Mouse (Mus musculus) stomach, embryonic 15.5 days (tissue): ENCODE data around the gene Vars. TPM values are rescaled to one million over a fixed set of nuclear protein-coding genes. Genes with fewer than 3 reads are reported as not detected.

Experiments used
- ATAC-seq: fragments of 200-750 bp; cut with Nextera tagmentation; 2 replicates; pipeline ENCODE4 v1.8.0; 2017; ENCODE audit warnings: low read depth, moderate number of reproducible peaks, moderate TSS enrichment; ENCODE audit not compliant: insufficient read depth, low FRiP score
- H3K27ac ChIP-seq: fragments of 300-500 bp; sonication (generic); 2 replicates; pipeline ENCODE4 v1.5.1; 2015; ENCODE audit warnings: mild to moderate bottlenecking, inconsistent platforms
- H3K27me3 ChIP-seq: fragments of 300-500 bp; sonication (generic); replicated peaks from 2 replicates; pipeline ENCODE4 v1.6.1; 2015; ENCODE audit warnings: inconsistent platforms
- H3K36me3 ChIP-seq: fragments of 300-500 bp; sonication (generic); 2 replicates; pipeline ENCODE4 v1.6.1; 2015; ENCODE audit warnings: inconsistent platforms
- H3K4me1 ChIP-seq: fragments of 300-500 bp; sonication (generic); 2 replicates; pipeline ENCODE4 v1.6.1; 2015; ENCODE audit warnings: inconsistent platforms
- H3K4me2 ChIP-seq: fragments of 300-500 bp; sonication (generic); 2 replicates; pipeline ENCODE4 v1.6.1; 2015; ENCODE audit warnings: mild to moderate bottlenecking, inconsistent platforms
- H3K4me3 ChIP-seq: fragments of 300-500 bp; sonication (generic); replicated peaks from 2 replicates; pipeline ENCODE4 v1.5.1; 2015; ENCODE audit warnings: inconsistent platforms
- H3K9ac ChIP-seq: fragments of 300-500 bp; sonication (generic); 2 replicates; pipeline ENCODE4 v1.6.1; 2015; ENCODE audit warnings: inconsistent platforms
- H3K9me3 ChIP-seq: fragments of 300-500 bp; sonication (generic); 2 replicates; pipeline ENCODE4 v1.6.1; 2016; ENCODE audit warnings: inconsistent platforms
- WGBS: fragments of 180-500 bp; shearing (Covaris S2); methylation state at CpG from one replicate; pipeline ENCODE4 v1.1.7; 2015; 5-methylcytosine and 5-hydroxymethylcytosine counted together
- polyA plus RNA-seq: library from polyadenylated mRNA; unstranded; fragments of >200 nt; fragmentation: Nextera tagmentation; extraction: Ambion mirVana; gene quantifications from 2 replicates; pipeline ENCODE4 v1.2.1, GENCODE M21; 2015

Gene Vars
- polyA plus RNA-seq, 1 experiment from 2014 or later, result 119 TPM

DNA sequence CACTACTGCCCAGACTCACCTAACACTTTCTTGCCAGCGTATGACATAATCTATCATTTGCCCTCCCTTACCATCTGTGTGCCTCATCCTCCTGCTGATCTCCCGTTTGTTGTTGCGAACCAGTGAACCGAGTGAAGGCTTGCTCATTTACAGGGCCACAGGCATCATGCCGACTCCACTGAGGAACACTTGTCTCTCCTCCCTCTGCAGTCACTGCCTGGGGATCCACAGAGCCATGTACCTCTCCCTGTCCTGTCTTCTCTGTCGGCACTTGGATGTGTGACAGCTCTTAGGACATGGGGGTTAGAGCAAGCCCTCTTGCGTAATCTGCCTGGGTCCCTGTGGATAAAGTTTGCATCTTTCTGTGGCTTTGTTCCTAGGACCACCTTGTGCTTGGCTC lies 8.8 kb downstream of the Vars start:
- H3K27ac ChIP-seq, result no peak overlapping the region
- 87% methylated on average over 7 of the region's 7 CpGs for WGBS
- no peak overlapping the region for H3K9ac ChIP-seq
- H3K4me1 ChIP-seq, result no peaks in the 10 kb centered on the region
- no peak for ATAC-seq
- no peaks in the 10 kb centered on the region for H3K27me3 ChIP-seq
- H3K4me3 ChIP-seq, result no peak overlapping the region
- no peaks in the 10 kb centered on the region for H3K9me3 ChIP-seq
- H3K4me2 ChIP-seq, result no peak overlapping the region
- H3K36me3 ChIP-seq, result peaks cover 87% of the 10 kb centered on the region

DNA sequence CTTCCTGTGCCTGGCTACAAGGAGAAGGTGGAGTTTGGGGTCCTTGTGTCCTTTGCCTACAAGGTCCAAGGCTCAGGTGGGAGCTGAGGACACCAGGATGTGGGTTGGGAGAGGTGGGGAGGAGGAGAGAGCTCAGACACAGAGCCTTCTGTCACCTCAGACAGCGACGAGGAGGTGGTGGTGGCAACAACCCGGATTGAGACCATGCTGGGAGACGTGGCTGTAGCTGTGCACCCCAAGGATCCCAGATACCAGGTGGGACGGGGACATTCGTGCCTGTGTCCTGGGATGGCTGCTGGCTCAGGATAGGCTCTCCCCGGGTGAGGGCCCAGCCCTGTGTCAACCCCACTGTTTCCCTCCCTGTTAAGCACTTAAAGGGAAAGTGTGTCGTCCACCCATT lies 10.7 kb downstream of the Vars start:
- no peak overlapping the region for H3K4me3 ChIP-seq
- no peaks in the 10 kb centered on the region for H3K27me3 ChIP-seq
- H3K36me3 ChIP-seq, result peaks cover 86% of the 10 kb centered on the region
- H3K27ac ChIP-seq, result no peak overlapping the region
- peaks cover 8% of the 10 kb centered on the region; the same call in 1 of the 2 replicates for H3K4me1 ChIP-seq
- no peak overlapping the region for H3K9ac ChIP-seq
- H3K9me3 ChIP-seq, result no peaks in the 10 kb centered on the region
- no peak overlapping the region for H3K4me2 ChIP-seq
- 91% methylated on average over 8 of the region's 8 CpGs for WGBS
- ATAC-seq, result no peak

DNA sequence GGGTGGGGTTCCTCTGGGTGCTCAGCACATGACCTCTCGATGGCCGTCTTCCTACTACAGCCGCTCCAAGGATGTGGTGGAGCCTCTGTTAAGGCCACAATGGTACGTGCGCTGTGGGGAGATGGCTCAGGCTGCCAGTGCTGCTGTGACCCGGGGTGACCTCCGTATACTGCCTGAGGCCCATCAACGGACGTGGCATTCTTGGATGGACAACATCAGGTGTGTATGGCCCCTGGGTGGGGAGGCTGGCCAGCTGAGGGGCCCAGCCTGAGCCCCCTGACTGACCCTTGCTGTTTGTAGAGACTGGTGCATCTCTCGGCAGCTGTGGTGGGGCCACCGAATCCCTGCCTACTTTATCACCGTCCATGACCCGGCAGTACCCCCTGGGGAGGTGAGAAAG lies 11.6 kb downstream of the Vars start:
- no peak overlapping the region for H3K4me3 ChIP-seq
- no peak for ATAC-seq
- WGBS, result 86% methylated on average over 13 of the region's 13 CpGs
- H3K9ac ChIP-seq, result no peak overlapping the region
- H3K4me1 ChIP-seq, result peaks cover 14% of the 10 kb centered on the region; the same call in 1 of the 2 replicates
- H3K27ac ChIP-seq, result no peak overlapping the region
- no peaks in the 10 kb centered on the region for H3K9me3 ChIP-seq
- H3K36me3 ChIP-seq, result peaks cover 81% of the 10 kb centered on the region
- no peak overlapping the region for H3K4me2 ChIP-seq
- H3K27me3 ChIP-seq, result no peaks in the 10 kb centered on the region

DNA sequence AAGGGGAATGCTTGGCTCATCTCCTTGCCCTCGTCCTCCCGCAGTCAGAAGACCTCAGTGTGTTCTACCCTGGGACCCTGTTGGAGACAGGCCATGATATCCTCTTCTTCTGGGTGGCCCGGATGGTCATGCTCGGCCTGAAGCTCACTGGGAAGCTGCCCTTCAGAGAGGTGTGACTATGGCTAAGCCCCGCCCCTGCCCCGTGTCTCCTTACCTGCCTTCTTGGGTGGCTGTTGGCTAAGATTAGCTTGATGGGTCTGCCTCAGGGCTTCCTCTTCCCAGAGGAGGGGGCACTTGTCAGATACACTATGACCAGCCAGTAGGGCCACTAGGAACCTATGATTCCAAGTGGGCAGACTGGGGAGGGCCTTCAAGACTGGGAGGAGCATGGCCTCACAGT lies 12.4 kb downstream of the Vars start:
- no peak; the same call in 1 of the 2 replicates for ATAC-seq
- H3K27ac ChIP-seq, result no peak overlapping the region
- H3K9me3 ChIP-seq, result no peaks in the 10 kb centered on the region
- no peak overlapping the region for H3K9ac ChIP-seq
- 74% methylated on average over 6 of the region's 6 CpGs for WGBS
- H3K4me3 ChIP-seq, result no peak overlapping the region
- H3K27me3 ChIP-seq, result no peaks in the 10 kb centered on the region
- H3K4me1 ChIP-seq, result peaks cover 20% of the 10 kb centered on the region; the same call in 1 of the 2 replicates
- peaks cover 75% of the 10 kb centered on the region for H3K36me3 ChIP-seq
- no peak overlapping the region for H3K4me2 ChIP-seq

DNA sequence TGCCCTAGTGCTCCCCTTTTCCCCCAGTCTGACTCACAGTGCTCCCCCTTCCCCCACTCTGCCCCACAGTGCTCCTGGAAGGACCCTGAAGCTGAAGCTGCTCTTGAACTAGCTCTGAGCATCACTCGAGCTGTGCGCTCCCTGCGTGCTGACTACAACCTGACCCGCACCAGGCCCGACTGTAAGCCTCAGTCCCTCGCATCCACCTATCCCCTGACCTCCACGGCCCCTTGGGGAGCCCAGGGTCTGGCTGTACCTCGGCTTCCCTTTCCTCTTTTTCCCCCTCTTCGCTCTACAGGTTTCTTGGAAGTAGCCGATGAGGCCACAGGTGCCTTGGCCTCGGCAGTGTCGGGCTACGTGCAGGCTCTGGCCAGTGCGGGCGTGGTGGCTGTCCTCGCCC lies 14.5 kb downstream of the Vars start:
- H3K36me3 ChIP-seq, result peaks cover 55% of the 10 kb centered on the region
- no peak overlapping the region for H3K4me3 ChIP-seq
- H3K27me3 ChIP-seq, result no peaks in the 10 kb centered on the region
- no peak for ATAC-seq
- H3K4me2 ChIP-seq, result no peak overlapping the region
- 92% methylated on average over 16 of the region's 16 CpGs for WGBS
- H3K27ac ChIP-seq, result no peak overlapping the region
- H3K9me3 ChIP-seq, result no peaks in the 10 kb centered on the region
- no peak overlapping the region for H3K9ac ChIP-seq
- peaks cover 21% of the 10 kb centered on the region; the same call in 1 of the 2 replicates for H3K4me1 ChIP-seq

DNA sequence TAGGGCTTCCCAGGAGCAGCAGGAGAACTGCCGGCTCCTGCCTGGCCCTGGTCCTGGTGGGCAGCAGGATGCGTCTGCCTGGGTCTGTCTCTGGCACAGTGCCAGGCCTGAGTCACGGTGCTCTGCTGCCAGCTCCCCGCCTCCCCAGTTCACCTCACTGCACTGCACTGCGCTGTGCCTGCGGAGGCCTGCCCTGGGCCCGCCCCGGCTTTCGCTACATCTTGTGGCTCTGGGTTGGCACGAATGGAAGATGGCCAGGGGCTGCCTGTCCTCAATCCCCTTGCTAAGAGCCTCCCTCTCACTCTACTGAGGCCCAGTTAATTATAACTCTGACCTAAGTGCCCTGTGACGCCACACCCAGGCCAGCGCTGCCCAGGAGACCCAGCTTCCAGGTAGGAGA lies 15.6 kb downstream of the Vars start, which contains the start of gene Vwa7:
Gene Vwa7, plus strand, starts transcription at position 204 of the 400 bp plus-strand sequence.
- Histone ChIP-seq H3K4me2 (no peak within 1 kb of the TSS), H3K9ac (no peak within 1 kb of the TSS), H3K4me3 (no peak within 1 kb of the TSS), H3K36me3 (peaks cover 44% of the 10 kb centered on the region), H3K9me3 (no peaks in the 10 kb centered on the region), H3K4me1 (peaks cover 29% of the 10 kb centered on the region), H3K27me3 (no peaks in the 10 kb centered on the region), H3K27ac (peak within 1 kb of the TSS; percentile 28; the same call in 1 of the 2 replicates)
- peak; percentile 33; the same call in 1 of the 2 replicates for ATAC-seq
- 56% methylated on average over 12 of the region's 12 CpGs for WGBS

DNA sequence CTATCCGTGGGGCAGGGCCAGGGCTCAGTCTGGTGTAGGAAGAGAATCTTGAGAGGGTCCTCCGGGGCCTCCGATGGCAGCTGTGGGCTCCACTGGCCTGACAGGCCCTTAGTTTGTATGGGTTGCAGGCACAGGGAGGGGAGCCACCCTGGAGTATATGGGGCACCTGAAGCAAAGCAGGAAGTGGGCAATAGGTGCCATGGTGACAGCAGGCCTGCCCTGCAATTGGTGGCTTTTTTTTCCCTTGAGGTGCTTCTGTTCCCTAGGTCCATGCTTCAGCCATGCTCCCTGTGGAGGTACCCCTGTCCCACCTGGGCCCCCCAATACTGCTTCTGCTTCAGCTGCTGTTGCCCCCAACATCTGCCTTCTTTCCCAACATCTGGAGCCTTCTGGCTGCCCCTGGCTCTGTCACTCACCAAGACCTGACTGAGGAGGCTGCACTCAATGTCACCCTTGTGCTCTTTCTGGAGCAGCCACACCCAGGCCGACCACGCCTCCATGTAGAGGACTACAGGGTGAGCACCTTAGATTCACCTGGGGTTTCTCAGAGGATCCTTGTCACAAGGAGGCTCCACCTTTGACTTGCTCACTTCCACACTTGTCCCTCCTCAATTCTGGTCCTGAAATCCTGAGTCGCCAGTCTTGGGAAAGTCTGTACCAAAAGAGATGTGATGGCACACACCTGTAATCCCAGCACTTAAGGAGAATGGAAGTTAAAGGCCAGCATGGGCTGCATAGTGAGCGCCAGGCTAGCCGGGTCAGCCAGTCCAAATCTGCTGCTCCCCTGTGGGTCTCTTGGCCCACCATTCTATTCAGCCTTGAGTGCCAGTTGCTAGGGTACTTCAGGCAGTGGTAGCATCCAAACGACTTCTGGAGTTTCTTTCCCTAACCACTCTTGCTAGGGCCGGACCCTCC lies 16.3 kb downstream of the Vars start:
- Histone ChIP-seq H3K27me3 (no peaks in the 10 kb centered on the region), H3K36me3 (peaks cover 38% of the 10 kb centered on the region), H3K9me3 (no peaks in the 10 kb centered on the region), H3K4me2 (no peak overlapping the region), H3K27ac (peak overlapping the region; percentile 28; the same call in 1 of the 2 replicates), H3K4me1 (peaks cover 32% of the 10 kb centered on the region), H3K4me3 (no peak overlapping the region), H3K9ac (no peak overlapping the region)
- ATAC-seq, result no peak
- 74% methylated on average over 10 of the region's 10 CpGs for WGBS

DNA sequence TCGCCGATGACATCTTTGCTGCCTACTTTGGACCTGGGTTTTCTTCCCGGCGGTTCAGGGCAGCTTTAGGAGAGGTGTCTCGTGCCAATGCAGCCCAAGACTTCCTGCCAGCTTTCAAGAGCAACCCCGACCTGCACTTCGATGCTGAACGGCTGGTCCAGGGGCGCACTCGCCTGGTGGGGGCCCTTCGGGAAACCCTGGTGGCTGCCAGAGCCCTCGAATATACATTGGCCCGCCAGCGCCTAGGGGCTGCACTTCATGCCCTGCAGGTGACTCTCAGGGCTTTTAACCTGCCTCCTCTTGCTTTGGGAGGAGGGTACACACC lies 16.9 kb downstream of the Vars start:
- Histone ChIP-seq H3K36me3 (peaks cover 32% of the 10 kb centered on the region), H3K9ac (no peak overlapping the region), H3K9me3 (no peaks in the 10 kb centered on the region), H3K4me2 (no peak overlapping the region), H3K4me1 (peaks cover 32% of the 10 kb centered on the region), H3K27ac (no peak overlapping the region), H3K4me3 (no peak overlapping the region), H3K27me3 (no peaks in the 10 kb centered on the region)
- 72% methylated on average over 14 of the region's 14 CpGs for WGBS
- no peak for ATAC-seq

DNA sequence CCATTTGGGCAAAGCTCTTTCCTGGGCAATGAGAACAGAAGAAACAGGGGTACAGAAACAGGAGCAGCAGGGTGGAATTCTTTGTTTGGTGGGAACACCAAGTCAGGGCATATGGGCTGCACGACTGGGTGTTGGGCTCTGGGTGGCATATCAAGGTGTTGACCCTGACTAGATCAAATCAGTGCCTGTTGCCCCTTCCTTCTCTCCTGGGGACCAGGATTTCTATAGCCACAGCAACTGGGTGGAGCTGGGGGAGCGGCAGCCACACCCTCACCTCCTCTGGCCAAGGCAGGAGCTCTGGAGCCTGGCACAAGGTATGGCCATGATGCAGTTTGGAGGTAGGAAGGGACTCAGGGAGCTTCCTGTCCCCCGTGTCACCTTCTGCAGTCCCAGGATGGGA lies 17.4 kb downstream of the Vars start:
- Histone ChIP-seq H3K4me2 (no peak overlapping the region), H3K27me3 (no peaks in the 10 kb centered on the region), H3K27ac (no peak overlapping the region), H3K9me3 (no peaks in the 10 kb centered on the region), H3K9ac (no peak overlapping the region), H3K4me3 (no peak overlapping the region), H3K36me3 (peaks cover 27% of the 10 kb centered on the region), H3K4me1 (peaks cover 32% of the 10 kb centered on the region)
- ATAC-seq, result no peak
- WGBS, result 69% methylated on average over 3 of the region's 3 CpGs

DNA sequence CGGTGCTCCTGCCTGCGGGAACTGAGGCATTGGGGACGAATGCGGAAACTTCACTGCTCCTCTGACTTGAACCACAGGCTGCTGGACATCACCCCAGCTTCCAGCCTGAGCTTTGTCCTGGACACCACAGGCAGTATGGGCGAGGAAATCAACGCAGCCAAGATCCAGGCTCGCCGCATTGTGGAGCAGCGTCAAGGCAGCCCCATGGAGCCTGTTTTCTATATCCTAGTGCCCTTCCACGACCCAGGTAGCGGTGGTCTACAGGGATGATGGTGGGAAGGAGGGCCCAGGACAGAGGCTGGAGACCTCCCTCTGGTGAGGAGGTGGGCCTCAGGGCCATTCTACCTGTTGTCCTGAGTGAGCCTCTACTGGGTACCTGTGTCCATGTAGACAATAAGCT lies 19.1 kb downstream of the Vars start:
- H3K4me1 ChIP-seq, result peaks cover 42% of the 10 kb centered on the region
- H3K9ac ChIP-seq, result no peak overlapping the region
- peaks cover 10% of the 10 kb centered on the region for H3K36me3 ChIP-seq
- ATAC-seq, result no peak
- no peak overlapping the region for H3K27ac ChIP-seq
- no peak overlapping the region for H3K4me2 ChIP-seq
- no peak overlapping the region for H3K4me3 ChIP-seq
- no peaks in the 10 kb centered on the region for H3K27me3 ChIP-seq
- 82% methylated on average over 11 of the region's 11 CpGs for WGBS
- H3K9me3 ChIP-seq, result no peaks in the 10 kb centered on the region

DNA sequence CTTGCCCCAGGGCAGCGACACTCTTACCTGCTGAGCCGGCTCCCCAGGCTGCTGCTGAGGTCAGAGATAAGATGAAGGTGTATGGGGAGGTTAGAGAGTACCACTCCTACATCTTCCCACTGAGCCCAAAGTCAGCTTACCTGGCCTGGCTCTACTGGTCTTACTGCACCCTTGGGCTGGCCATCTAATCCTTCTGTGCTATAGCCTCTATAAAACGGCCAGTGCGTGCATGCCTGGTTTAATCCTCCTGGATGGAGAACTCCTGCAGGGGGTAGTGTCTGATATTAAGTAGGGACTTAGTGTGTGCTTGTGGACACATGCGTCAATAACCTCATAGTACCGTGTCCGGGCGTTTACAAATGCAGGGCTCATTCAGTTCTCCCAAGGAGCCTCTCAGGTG lies 19.8 kb downstream of the Vars start:
- no peak for ATAC-seq
- Histone ChIP-seq H3K27ac (no peak overlapping the region), H3K36me3 (peaks cover 6% of the 10 kb centered on the region; the same call in 1 of the 2 replicates), H3K9me3 (no peaks in the 10 kb centered on the region), H3K9ac (no peak overlapping the region), H3K27me3 (no peaks in the 10 kb centered on the region), H3K4me1 (peaks cover 42% of the 10 kb centered on the region), H3K4me3 (no peak overlapping the region), H3K4me2 (no peak overlapping the region)
- 83% methylated on average over 8 of the region's 8 CpGs for WGBS

DNA sequence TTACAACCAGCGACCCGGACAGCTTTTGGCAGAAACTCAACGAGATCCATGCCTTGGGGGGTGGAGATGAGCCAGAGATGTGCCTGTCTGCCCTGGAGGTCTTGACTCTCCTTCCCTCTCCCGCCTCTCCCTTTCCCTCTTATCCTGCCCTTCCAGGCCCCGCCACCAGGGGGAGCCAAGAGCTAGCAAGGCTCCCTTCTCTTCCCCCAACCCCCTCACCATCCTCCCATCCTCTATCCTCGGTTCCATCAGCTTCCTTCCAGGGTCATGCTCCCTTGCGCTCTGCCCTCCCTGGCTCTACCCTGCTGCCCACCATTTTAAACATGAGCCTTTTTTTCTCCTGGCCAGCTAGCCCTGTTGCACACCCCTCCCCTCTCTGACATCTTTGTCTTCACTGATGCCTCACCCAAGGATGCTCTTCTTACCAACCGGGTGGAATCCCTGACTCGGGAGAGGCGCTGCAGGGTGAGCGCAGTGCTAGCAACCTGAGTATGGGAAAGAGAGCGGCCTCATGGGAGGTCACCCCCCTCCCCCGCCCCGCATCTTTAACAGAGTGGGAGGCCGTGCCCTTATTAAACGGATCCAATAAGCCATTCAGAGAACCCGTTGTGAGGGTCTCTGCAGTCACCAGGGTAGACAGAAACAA lies 20.5 kb downstream of the Vars start:
- Histone ChIP-seq H3K27ac (0 out of 2 replicates have a peak overlapping the region, but pooled peaks have one; percentile 5), H3K4me3 (0 out of 2 replicates have a peak overlapping the region, but pooled peaks have one; percentile 1), H3K9me3 (no peaks in the 10 kb centered on the region), H3K4me2 (peak overlapping the region; percentile 38), H3K9ac (no peak overlapping the region), H3K36me3 (no peaks in the 10 kb centered on the region), H3K4me1 (peaks cover 41% of the 10 kb centered on the region), H3K27me3 (no peaks in the 10 kb centered on the region)
- peak; percentile 32; the same call in 1 of the 2 replicates for ATAC-seq
- WGBS, result 12% methylated on average over 17 of the region's 17 CpGs
